Mouse (Mus musculus) bone marrow, adult 2 months (tissue): Measurements from ENCODE around the gene Esp3.
"Not testable (repeated sequence)": the region's sequence is repeated elsewhere in the genome, so short reads cannot be mapped to it uniquely, and the experiment has no call there.

Source experiments
- CTCF ChIP-seq: fragments of 200-500 bp; IDR thresholded peaks from 2 replicates; pipeline ENCODE4 v1.5.1; 2011; ENCODE audit warnings: low read length, control low read depth; ENCODE audit not compliant: control insufficient read depth, insufficient read depth
- POLR2A ChIP-seq: fragments of 200-500 bp; IDR thresholded peaks from 2 replicates; pipeline ENCODE4 v1.6.1; 2011; ENCODE audit warnings: low read depth, mild to moderate bottlenecking, control low read depth, low read length, borderline replicate concordance; ENCODE audit not compliant: control insufficient read depth

DNA sequence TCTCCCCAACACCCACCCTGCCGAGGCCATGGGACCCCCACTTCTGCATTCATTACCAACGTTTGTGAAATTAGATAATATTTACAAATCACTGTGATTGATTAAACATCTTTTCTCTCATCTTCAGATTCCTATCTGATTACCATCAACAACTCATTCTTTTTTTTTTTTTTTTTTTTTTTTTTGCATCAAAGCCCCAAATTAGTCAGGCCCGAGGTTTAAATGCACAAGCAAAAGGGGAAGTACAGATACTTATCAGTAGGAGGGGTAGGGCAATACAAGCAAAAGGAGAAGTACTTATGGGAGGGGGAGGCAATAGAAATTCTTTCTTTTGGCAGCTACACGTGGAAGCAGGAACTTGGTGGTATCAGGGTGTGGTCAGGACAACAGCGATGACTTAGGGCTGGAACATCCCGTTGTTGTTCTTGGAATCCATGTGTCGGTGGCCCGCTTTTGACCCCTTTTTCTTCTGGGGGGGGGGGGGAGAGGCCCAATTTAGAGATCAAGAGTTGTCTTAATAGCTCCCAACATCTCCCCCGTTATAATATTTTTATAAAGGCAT is 30.3 kb downstream of the Esp3 start:
- not testable (repeated sequence) for TF ChIP-seq CTCF, POLR2A
